Mouse (Mus musculus) forebrain, embryonic 16.5 days (tissue): Measurements from ENCODE around the gene Rdm1. TPM values are rescaled to one million over a fixed set of nuclear protein-coding genes. Genes with fewer than 3 reads are reported as not detected.
A peak's percentile ranks its signal among the peaks of the same experiment; 100 is the strongest.
"Not testable (repeated sequence)": the region's sequence is repeated elsewhere in the genome, so short reads cannot be mapped to it uniquely, and the experiment has no call there.

Experiments used
- ATAC-seq: fragments of 200-750 bp; cut with Nextera tagmentation; 2 replicates; pipeline ENCODE4 v1.8.0; 2017; ENCODE audit warnings: mild to moderate bottlenecking, moderate library complexity
- H3K27ac ChIP-seq: fragments of 300-500 bp; sonication (generic); 2 replicates; pipeline ENCODE4 v1.5.1; 2014; ENCODE audit warnings: low read length, control low read depth
- H3K27me3 ChIP-seq: fragments of 300-500 bp; sonication (generic); replicated peaks from 2 replicates; pipeline ENCODE4 v1.6.1; 2014; ENCODE audit warnings: low read length; ENCODE audit not compliant: control insufficient read depth, insufficient read depth
- H3K36me3 ChIP-seq: fragments of 300-500 bp; sonication (generic); 2 replicates; pipeline ENCODE4 v1.6.1; 2014; ENCODE audit not compliant: control insufficient read depth, insufficient read depth
- H3K4me1 ChIP-seq: fragments of 300-500 bp; sonication (generic); replicated peaks from 2 replicates; pipeline ENCODE4 v1.6.1; 2014; ENCODE audit warnings: low read length; ENCODE audit not compliant: control insufficient read depth, insufficient read depth
- H3K4me2 ChIP-seq: fragments of 300-500 bp; sonication (generic); 2 replicates; pipeline ENCODE4 v1.6.1; 2014; ENCODE audit warnings: mild to moderate bottlenecking, low read length, control low read depth
- H3K4me3 ChIP-seq: fragments of 300-500 bp; sonication (generic); replicated peaks from 2 replicates; pipeline ENCODE4 v1.5.1; 2014; ENCODE audit warnings: mild to moderate bottlenecking, low read length, control low read depth
- H3K9ac ChIP-seq: fragments of 300-500 bp; sonication (generic); replicated peaks from 2 replicates; pipeline ENCODE4 v1.6.1; 2014; ENCODE audit warnings: low read depth, low read length, control low read depth
- H3K9me3 ChIP-seq: fragments of 300-500 bp; sonication (generic); 2 replicates; pipeline ENCODE4 v1.6.1; 2016; ENCODE audit warnings: low read length; ENCODE audit not compliant: control insufficient read depth
- WGBS: fragments of 180-500 bp; shearing (Covaris S2); extraction: QIAGEN DNeasy Blood & Tissue Kit; methylation state at CpG from one replicate; pipeline ENCODE4 v1.1.7; 2014; 5-methylcytosine and 5-hydroxymethylcytosine counted together
- polyA plus RNA-seq: library from polyadenylated mRNA; unstranded; fragments of >200 nt; fragmentation: Nextera tagmentation; extraction: Ambion mirVana; gene quantifications from 2 replicates; pipeline ENCODE4 v1.2.1, GENCODE M21; 2015

Gene Rdm1
- polyA plus RNA-seq, 1 experiment from 2014 or later: 21.9 TPM

DNA sequence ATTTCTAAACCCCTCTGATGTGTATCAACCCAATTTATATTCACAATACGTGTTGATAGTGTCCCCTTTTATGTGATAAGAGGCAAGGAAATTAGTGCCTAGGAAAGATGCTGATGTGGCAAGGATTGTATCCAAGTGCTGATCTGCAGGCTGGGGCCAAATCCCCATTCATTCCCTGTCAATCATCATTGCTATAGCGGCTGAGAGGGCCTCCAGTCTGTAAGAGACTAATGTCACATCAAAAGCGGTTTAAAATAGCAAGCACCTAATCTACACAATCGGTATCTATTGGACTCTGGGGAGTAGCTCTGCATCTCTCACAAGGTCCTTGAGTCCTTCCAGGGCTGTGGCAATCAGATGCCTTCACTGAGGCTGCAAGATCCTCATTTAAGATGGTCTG, 12.9 kb upstream of the Rdm1 start:
- Histone ChIP-seq H3K9me3 (no peaks in the 10 kb centered on the region), H3K9ac (no peak overlapping the region), H3K27ac (no peak overlapping the region), H3K4me3 (no peak overlapping the region), H3K36me3 (no peaks in the 10 kb centered on the region), H3K4me1 (peaks cover 27% of the 10 kb centered on the region), H3K27me3 (no peaks in the 10 kb centered on the region), H3K4me2 (no peak overlapping the region)
- no peak for ATAC-seq
- WGBS: 23% methylated on average over 4 of the region's 4 CpGs

DNA sequence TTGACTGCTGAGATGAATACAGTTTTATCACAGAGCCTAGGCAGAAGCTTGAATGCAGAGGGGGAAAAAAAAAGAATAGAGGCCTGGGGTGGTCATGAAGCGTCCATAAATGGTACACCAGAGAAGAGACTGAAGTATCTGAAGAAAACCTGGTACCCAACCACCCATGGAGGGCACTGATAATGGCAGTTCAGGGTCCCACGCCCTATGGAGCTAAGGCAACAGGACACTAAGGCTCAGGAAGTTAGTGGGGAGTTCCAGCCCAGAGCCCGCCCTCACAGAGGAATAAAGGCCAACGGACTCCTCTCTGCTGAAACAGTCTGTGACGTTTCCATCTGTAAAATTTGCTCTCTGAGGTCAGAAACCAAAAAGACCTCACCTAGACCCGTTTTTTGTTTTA, 11.6 kb upstream of the Rdm1 start:
- H3K9me3 ChIP-seq: no peaks in the 10 kb centered on the region
- H3K4me3 ChIP-seq: no peak overlapping the region
- no peak overlapping the region for H3K4me2 ChIP-seq
- 86% methylated on average over 6 of the region's 6 CpGs for WGBS
- peaks cover 27% of the 10 kb centered on the region for H3K4me1 ChIP-seq
- no peak overlapping the region for H3K27ac ChIP-seq
- no peak overlapping the region for H3K9ac ChIP-seq
- no peaks in the 10 kb centered on the region for H3K36me3 ChIP-seq
- no peaks in the 10 kb centered on the region for H3K27me3 ChIP-seq
- ATAC-seq: no peak

DNA sequence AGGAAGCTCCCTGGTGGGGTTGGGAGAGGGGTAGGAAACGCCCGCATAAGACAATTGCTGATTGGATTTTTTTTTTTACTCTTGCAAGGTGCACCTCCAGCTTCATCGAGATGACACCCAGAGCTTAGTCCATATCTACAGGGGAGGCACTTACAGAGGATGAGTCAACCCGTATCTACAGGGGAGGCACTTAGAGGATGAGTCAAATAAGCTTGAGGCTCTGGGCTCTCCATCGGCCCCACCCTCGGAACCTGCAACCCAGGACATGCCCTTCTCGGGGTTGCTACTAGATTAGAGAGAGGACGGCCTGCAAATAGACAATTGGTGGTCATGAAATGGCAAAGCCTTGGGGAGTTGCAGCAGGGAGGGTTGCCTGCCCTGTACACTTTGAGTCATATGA, 10.9 kb upstream of the Rdm1 start:
- H3K9me3 ChIP-seq: no peaks in the 10 kb centered on the region
- 96% methylated on average over 8 of the region's 8 CpGs for WGBS
- H3K27ac ChIP-seq: 0 out of 2 replicates have a peak overlapping the region, but pooled peaks have one; percentile 6
- no peaks in the 10 kb centered on the region for H3K36me3 ChIP-seq
- H3K4me3 ChIP-seq: no peak overlapping the region
- ATAC-seq: no peak
- no peak overlapping the region for H3K9ac ChIP-seq
- peaks cover 27% of the 10 kb centered on the region for H3K4me1 ChIP-seq
- H3K4me2 ChIP-seq: no peak overlapping the region
- H3K27me3 ChIP-seq: no peaks in the 10 kb centered on the region

- H3K4me2 ChIP-seq: peak overlapping the region; percentile 33
- ATAC-seq: peak; percentile 75
- no peaks in the 10 kb centered on the region for H3K27me3 ChIP-seq
- H3K36me3 ChIP-seq: no peaks in the 10 kb centered on the region
- H3K4me1 ChIP-seq: peaks cover 27% of the 10 kb centered on the region
- WGBS: 16% methylated on average over 18 of the region's 18 CpGs
- no peak overlapping the region; the same call in 1 of the 2 replicates for H3K4me3 ChIP-seq
- peak overlapping the region; percentile 79 for H3K27ac ChIP-seq
- H3K9ac ChIP-seq: peak overlapping the region; percentile 39; the same call in 1 of the 2 replicates
- H3K9me3 ChIP-seq: no peaks in the 10 kb centered on the region
Measured at GRCm38 (mm10) chr11:101616948-101617767, 9.8 kb upstream of the Rdm1 start.

GRCm38 (mm10) chr11:101617849-101618248, 9.1 kb upstream of the Rdm1 start:
- no peak overlapping the region for H3K9ac ChIP-seq

GRCm38 (mm10) chr11:101618596-101618995, 8.4 kb upstream of the Rdm1 start:
- Histone ChIP-seq H3K27ac (no peak overlapping the region), H3K4me2 (no peak overlapping the region), H3K4me1 (peaks cover 27% of the 10 kb centered on the region), H3K36me3 (no peaks in the 10 kb centered on the region), H3K9me3 (no peaks in the 10 kb centered on the region), H3K27me3 (no peaks in the 10 kb centered on the region), H3K4me3 (no peak overlapping the region), H3K9ac (no peak overlapping the region)
- WGBS: 54% methylated on average over 3 of the region's 3 CpGs
- ATAC-seq: no peak

More at GRCm38 (mm10) chr11:101617849-101618248, 9.1 kb upstream of the Rdm1 start:
- Histone ChIP-seq H3K27me3 (no peaks in the 10 kb centered on the region), H3K4me2 (peak overlapping the region; percentile 33), H3K36me3 (no peaks in the 10 kb centered on the region), H3K4me1 (peaks cover 27% of the 10 kb centered on the region), H3K9me3 (no peaks in the 10 kb centered on the region), H3K27ac (peak overlapping the region; percentile 79), H3K4me3 (no peak overlapping the region)
- ATAC-seq: peak; percentile 68
- 2% methylated on average over 8 of the region's 8 CpGs for WGBS

- H3K4me3 ChIP-seq, H3K9me3 ChIP-seq, H3K36me3 ChIP-seq, H3K27ac ChIP-seq, ATAC-seq, H3K27me3 ChIP-seq, H3K4me2 ChIP-seq, H3K9ac ChIP-seq: not testable (repeated sequence)
- H3K4me1 ChIP-seq: peaks cover 21% of the 10 kb centered on the region
- 93% methylated on average over 11 of the region's 11 CpGs for WGBS
Measured at GRCm38 (mm10) chr11:101620022-101620655, 6.9 kb upstream of the Rdm1 start.

DNA sequence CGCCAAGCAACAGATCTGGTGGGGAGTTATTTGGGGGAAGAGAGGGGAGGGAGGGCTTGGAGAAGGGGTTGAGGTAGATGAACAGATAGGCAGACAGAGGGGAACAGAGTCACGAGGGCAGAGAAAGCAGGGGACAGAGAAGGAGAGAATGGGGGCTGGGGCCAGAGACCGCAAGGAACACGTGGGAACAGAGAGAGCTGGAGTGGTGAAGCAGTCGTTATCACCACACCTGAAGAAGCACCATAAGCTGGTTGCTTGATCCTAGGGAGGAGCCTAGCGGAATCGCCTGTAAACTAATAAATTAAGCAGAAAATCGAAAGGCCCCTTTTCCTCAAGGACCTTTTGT, 373 bp upstream of the Rdm1 start:
- Histone ChIP-seq H3K36me3 (no peaks in the 10 kb centered on the region), H3K9ac (peak overlapping the region; percentile 60), H3K4me2 (peak overlapping the region; percentile 81), H3K4me3 (peak overlapping the region; percentile 46), H3K9me3 (no peaks in the 10 kb centered on the region), H3K27me3 (no peaks in the 10 kb centered on the region), H3K4me1 (peaks cover 10% of the 10 kb centered on the region), H3K27ac (peak overlapping the region; percentile 90)
- ATAC-seq: peak; percentile 19
- 5% methylated on average over 8 of the region's 8 CpGs for WGBS

- peak overlapping the region; percentile 87 for H3K27ac ChIP-seq
- no peaks in the 10 kb centered on the region for H3K9me3 ChIP-seq
- no peaks in the 10 kb centered on the region for H3K36me3 ChIP-seq
- peak overlapping the region; percentile 73 for H3K4me3 ChIP-seq
- peak overlapping the region; percentile 81 for H3K4me2 ChIP-seq
- H3K27me3 ChIP-seq: no peaks in the 10 kb centered on the region
- ATAC-seq: peak; percentile 43
- H3K4me1 ChIP-seq: peaks cover 10% of the 10 kb centered on the region
- under 1% methylated on average over 33 of the region's 33 CpGs for WGBS
- peak overlapping the region; percentile 66 for H3K9ac ChIP-seq
Measured at GRCm38 (mm10) chr11:101627857-101628559, 1.0 kb downstream of the Rdm1 start.
